Mouse (Mus musculus): Measurements from ENCODE around the gene Metap1. TPM values are rescaled to one million over a fixed set of nuclear protein-coding genes. Genes with fewer than 3 reads are reported as not detected.

Metap1 gene
- polyA plus RNA-seq, 1 experiment from 2014 or later, result 66.2 TPM

DNA sequence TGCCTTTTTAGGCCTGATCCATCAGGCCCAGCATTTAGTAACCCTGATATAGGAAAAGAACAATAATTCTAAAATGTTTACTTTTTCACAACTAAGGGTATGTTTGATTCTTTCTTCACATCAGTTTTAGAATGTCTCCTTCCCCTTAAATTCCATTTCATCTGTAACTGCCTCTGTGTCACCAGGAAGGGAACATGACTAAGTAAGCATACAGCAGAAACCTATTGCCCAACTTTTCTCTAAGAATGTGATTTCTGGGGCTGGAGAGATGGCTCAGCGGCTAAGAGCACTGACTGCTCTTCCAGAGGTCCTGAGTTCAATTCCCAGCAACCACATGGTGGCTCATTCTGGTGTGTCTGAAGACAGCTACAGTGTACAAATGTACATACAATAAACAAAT is 35.1 kb downstream of the Metap1 start:
- H3K27ac ChIP-seq (ENCODE audit: low read length), result no peak overlapping the region
- no peak for ATAC-seq (ENCODE audit: insufficient number of reproducible peaks, insufficient read depth, low FRiP score, low read depth)
- 97% methylated on average over 1 of the region's 1 CpGs for WGBS
- H3K4me2 ChIP-seq (replicated peaks; ENCODE audit: low read depth, low read length), result no peak overlapping the region
- H3K4me3 ChIP-seq (ENCODE audit: low read depth, low read length), result no peak overlapping the region
- H3K9ac ChIP-seq (replicated peaks; ENCODE audit: low read depth, low read length), result no peak overlapping the region
- no peaks in the 10 kb centered on the region for H3K4me1 ChIP-seq (ENCODE audit: control insufficient read depth, insufficient read depth, low read length)
- peaks cover 57% of the 10 kb centered on the region for H3K36me3 ChIP-seq (ENCODE audit: control insufficient read depth, insufficient read depth, low read length)
- H3K27me3 ChIP-seq (ENCODE audit: control insufficient read depth, insufficient read depth, low read length), result no peaks in the 10 kb centered on the region
- H3K9me3 ChIP-seq (ENCODE audit: control insufficient read depth, low read depth, low read length), result no peaks in the 10 kb centered on the region

DNA sequence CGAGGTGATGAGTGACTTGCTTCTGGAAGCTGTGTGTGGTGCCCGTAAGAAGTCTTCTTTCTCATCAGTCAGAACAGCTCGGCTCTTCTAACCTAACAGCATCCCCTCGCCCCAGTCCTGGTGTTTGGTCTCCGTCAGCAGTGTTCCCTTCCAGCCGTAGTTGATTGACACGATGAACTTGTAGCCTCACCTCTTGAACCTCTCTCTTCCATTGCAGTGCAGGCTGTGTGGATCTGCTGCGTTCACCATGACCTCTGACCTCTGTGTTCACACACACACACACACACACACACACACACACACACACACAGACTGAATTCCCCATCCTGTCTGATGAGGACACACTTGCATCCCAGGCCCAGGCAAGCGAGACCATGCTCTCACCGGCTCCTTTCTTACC is 37.1 kb downstream of the Metap1 start:
- H3K36me3 ChIP-seq (ENCODE audit: control insufficient read depth, insufficient read depth, low read length), result peaks cover 61% of the 10 kb centered on the region
- H3K9ac ChIP-seq (replicated peaks; ENCODE audit: low read depth, low read length), result no peak overlapping the region
- H3K9me3 ChIP-seq (ENCODE audit: control insufficient read depth, low read depth, low read length), result no peaks in the 10 kb centered on the region
- no peaks in the 10 kb centered on the region for H3K4me1 ChIP-seq (ENCODE audit: control insufficient read depth, insufficient read depth, low read length)
- 79% methylated on average over 10 of the region's 10 CpGs for WGBS
- H3K27me3 ChIP-seq (ENCODE audit: control insufficient read depth, insufficient read depth, low read length), result no peaks in the 10 kb centered on the region
- no peak overlapping the region for H3K4me3 ChIP-seq (ENCODE audit: low read depth, low read length)
- no peak overlapping the region for H3K27ac ChIP-seq (ENCODE audit: low read length)
- ATAC-seq (ENCODE audit: insufficient number of reproducible peaks, insufficient read depth, low FRiP score, low read depth), result no peak
- no peak overlapping the region for H3K4me2 ChIP-seq (replicated peaks; ENCODE audit: low read depth, low read length)

DNA sequence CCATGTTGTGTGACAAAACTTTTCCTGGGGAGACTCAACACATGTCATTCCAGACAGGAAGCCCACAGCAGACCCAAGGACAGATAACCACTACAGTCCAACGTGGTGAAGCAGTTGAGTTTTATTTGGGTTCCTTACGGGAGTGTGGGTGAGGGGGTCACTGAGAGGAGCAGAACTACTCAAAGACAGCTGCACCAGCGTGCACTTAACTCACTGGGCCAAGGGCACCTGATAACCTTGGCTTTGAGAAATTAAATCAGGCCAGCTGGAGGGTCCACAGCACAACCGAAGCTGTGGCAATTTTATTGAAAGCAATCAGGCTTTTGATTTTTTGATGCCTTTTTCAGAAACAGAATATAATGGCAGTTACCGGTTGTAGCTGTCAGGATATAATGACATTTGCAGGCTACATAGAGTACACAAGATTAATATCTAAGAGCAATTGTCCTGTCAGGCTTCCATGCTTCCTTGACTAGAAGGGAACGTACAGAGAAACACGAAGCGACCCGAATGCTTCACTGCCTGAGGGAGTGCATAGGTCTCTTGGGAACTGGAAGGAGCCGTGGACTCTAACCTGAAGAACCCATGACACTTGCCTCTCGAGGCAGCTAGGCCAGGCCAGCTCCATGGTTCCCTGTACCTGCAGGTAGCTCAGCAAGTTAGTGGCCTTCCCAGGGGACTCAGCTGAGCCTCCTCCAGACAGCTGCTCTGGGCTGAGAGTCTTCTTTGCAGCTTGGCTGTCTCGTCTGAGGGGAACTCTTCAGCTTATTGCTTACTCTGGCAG is 41.0 kb downstream of the Metap1 start:
- H3K4me2 ChIP-seq (replicated peaks; ENCODE audit: low read depth, low read length), result no peak overlapping the region
- no peaks in the 10 kb centered on the region for H3K27me3 ChIP-seq (ENCODE audit: control insufficient read depth, insufficient read depth, low read length)
- 73% methylated on average over 12 of the region's 12 CpGs for WGBS
- H3K4me1 ChIP-seq (ENCODE audit: control insufficient read depth, insufficient read depth, low read length), result 0 out of 2 replicates have a peak, but pooled peaks cover 6% of the 10 kb centered on the region
- H3K9ac ChIP-seq (replicated peaks; ENCODE audit: low read depth, low read length), result no peak overlapping the region
- H3K4me3 ChIP-seq (ENCODE audit: low read depth, low read length), result no peak overlapping the region
- H3K27ac ChIP-seq (ENCODE audit: low read length), result no peak overlapping the region
- H3K36me3 ChIP-seq (ENCODE audit: control insufficient read depth, insufficient read depth, low read length), result peaks cover 52% of the 10 kb centered on the region
- ATAC-seq (ENCODE audit: insufficient number of reproducible peaks, insufficient read depth, low FRiP score, low read depth), result no peak
- no peaks in the 10 kb centered on the region for H3K9me3 ChIP-seq (ENCODE audit: control insufficient read depth, low read depth, low read length)

DNA sequence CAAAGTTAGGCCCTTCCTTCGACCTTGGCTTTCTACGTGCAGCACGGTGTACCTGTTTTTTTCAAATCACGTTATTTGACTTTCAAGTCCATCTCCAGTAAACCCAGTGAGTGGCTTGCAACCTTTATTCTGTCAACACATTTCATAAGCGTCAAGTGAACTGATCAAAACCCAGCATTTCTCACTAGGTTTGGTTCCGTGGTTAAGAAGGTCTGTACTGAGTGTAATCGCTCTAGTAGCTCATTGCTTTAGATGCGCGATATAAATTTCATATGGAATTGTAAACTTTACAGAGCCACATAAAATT is 45.9 kb downstream of the Metap1 start:
- WGBS, result under 1% methylated on average over 9 of the region's 9 CpGs
- H3K27me3 ChIP-seq (ENCODE audit: control insufficient read depth, insufficient read depth, low read length), result no peaks in the 10 kb centered on the region
- H3K36me3 ChIP-seq (ENCODE audit: control insufficient read depth, insufficient read depth, low read length), result peaks cover 22% of the 10 kb centered on the region
- H3K4me2 ChIP-seq (replicated peaks; ENCODE audit: low read depth, low read length), result peak overlapping the region; percentile 66
- H3K4me3 ChIP-seq (ENCODE audit: low read depth, low read length), result peak overlapping the region; percentile 86
- no peak for ATAC-seq (ENCODE audit: insufficient number of reproducible peaks, insufficient read depth, low FRiP score, low read depth)
- H3K4me1 ChIP-seq (ENCODE audit: control insufficient read depth, insufficient read depth, low read length), result 0 out of 2 replicates have a peak, but pooled peaks cover 6% of the 10 kb centered on the region
- peak overlapping the region; percentile 86 for H3K9ac ChIP-seq (replicated peaks; ENCODE audit: low read depth, low read length)
- H3K27ac ChIP-seq (ENCODE audit: low read length), result peak overlapping the region; percentile 75; the same call in 1 of the 2 replicates
- H3K9me3 ChIP-seq (ENCODE audit: control insufficient read depth, low read depth, low read length), result no peaks in the 10 kb centered on the region

DNA sequence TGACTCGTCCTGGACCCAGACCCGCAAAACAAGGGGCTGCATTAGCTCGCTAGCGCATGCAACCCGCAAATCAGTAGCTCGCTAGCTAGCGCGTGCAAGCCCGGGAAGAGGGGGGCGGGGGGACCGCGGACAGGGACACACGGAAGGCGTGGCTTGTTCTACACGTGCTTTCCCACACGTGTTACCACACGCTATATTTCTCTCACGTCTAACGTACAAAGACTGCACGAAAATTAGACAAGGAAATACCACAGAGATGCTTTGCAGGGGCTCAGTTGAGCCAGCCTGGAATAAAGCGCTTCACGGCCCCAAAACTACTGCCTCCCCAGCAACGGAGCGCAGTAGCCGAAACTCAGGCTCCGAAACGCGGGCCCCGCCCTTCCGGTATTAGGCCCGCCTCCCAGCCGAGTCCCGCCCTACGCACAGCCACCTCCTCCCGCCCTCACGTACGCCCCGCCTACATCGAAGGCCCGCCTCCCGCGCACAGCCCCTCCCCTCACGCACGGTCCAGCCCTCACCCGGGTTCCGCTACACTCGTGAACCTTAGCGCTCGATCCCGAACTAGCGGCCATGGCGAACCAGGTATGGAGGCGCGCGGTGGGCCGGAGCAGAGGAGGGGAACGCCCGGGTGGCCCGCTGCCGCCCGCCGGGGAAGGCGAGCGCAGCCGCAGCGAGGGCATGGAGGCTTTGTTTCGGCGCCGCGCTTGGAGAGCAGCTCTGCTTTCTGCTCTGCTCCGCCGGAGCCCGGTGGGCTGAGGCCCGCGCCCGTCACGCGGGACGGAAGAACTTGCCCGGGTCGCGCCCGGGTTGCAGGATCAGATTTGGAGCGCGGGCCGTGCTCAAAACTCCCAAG is 46.5 kb downstream of the Metap1 start, which contains the start of gene Adh5:
TSS of gene Adh5 (plus strand) at position 482 of the 853 bp plus-strand sequence.
- under 1% methylated on average over 83 of the region's 86 CpGs for WGBS
- peak; percentile 99 for ATAC-seq (ENCODE audit: insufficient number of reproducible peaks, insufficient read depth, low FRiP score, low read depth)
- Histone ChIP-seq H3K27me3 (ENCODE audit: control insufficient read depth, insufficient read depth, low read length) (no peaks in the 10 kb centered on the region), H3K27ac (ENCODE audit: low read length) (peak within 1 kb of the TSS; percentile 75), H3K4me3 (ENCODE audit: low read depth, low read length) (peak within 1 kb of the TSS; percentile 86), H3K36me3 (ENCODE audit: control insufficient read depth, insufficient read depth, low read length) (peaks cover 16% of the 10 kb centered on the region), H3K9me3 (ENCODE audit: control insufficient read depth, low read depth, low read length) (no peaks in the 10 kb centered on the region), H3K4me2 (replicated peaks; ENCODE audit: low read depth, low read length) (peak within 1 kb of the TSS; percentile 66), H3K4me1 (ENCODE audit: control insufficient read depth, insufficient read depth, low read length) (0 out of 2 replicates have a peak, but pooled peaks cover 6% of the 10 kb centered on the region), H3K9ac (replicated peaks; ENCODE audit: low read depth, low read length) (peak within 1 kb of the TSS; percentile 86)

DNA sequence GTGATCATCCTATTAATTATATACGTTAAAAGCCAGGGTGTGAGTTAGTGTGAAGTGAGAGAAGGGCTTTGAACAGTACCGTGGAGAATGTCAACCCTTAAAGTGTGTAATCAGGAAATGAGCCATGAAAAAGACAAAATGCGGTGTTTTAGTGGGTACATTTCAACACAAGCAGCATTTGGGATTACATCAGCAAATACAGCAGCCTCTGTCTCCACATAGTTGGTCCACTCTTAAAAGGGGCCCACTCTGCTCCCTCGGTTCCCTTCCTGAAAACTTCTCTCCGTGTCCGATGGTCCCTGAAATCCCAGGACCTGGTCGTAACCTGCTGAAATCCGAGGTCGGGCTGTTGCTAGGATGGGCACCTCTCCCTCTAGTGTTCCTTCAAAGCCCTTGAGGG is 47.1 kb downstream of the Metap1 start:
- Histone ChIP-seq H3K4me1 (ENCODE audit: control insufficient read depth, insufficient read depth, low read length) (0 out of 2 replicates have a peak, but pooled peaks cover 6% of the 10 kb centered on the region), H3K27ac (ENCODE audit: low read length) (peak overlapping the region; percentile 75), H3K4me2 (replicated peaks; ENCODE audit: low read depth, low read length) (peak overlapping the region; percentile 64), H3K9ac (replicated peaks; ENCODE audit: low read depth, low read length) (peak overlapping the region; percentile 47), H3K36me3 (ENCODE audit: control insufficient read depth, insufficient read depth, low read length) (peaks cover 13% of the 10 kb centered on the region), H3K27me3 (ENCODE audit: control insufficient read depth, insufficient read depth, low read length) (no peaks in the 10 kb centered on the region), H3K4me3 (ENCODE audit: low read depth, low read length) (peak overlapping the region; percentile 86), H3K9me3 (ENCODE audit: control insufficient read depth, low read depth, low read length) (no peaks in the 10 kb centered on the region)
- no peak for ATAC-seq (ENCODE audit: insufficient number of reproducible peaks, insufficient read depth, low FRiP score, low read depth)
- 3% methylated on average over 9 of the region's 9 CpGs for WGBS

GRCm38 (mm10) chr3:138438716-138439115 is 50.6 kb downstream of the Metap1 start:
- 71% methylated on average over 3 of the region's 3 CpGs for WGBS
- H3K4me3 ChIP-seq (ENCODE audit: low read depth, low read length), result no peak overlapping the region
- ATAC-seq (ENCODE audit: insufficient number of reproducible peaks, insufficient read depth, low FRiP score, low read depth), result no peak

GRCm38 (mm10) chr3:138431835-138432234 is 57.5 kb downstream of the Metap1 start:
- H3K36me3 ChIP-seq (ENCODE audit: control insufficient read depth, insufficient read depth, low read length), result no peaks in the 10 kb centered on the region
- WGBS, result 70% methylated on average over 2 of the region's 2 CpGs
- no peak overlapping the region for H3K9ac ChIP-seq (replicated peaks; ENCODE audit: low read depth, low read length)
- no peaks in the 10 kb centered on the region for H3K4me1 ChIP-seq (ENCODE audit: control insufficient read depth, insufficient read depth, low read length)
- ATAC-seq (ENCODE audit: insufficient number of reproducible peaks, insufficient read depth, low FRiP score, low read depth), result no peak
- no peaks in the 10 kb centered on the region for H3K27me3 ChIP-seq (ENCODE audit: control insufficient read depth, insufficient read depth, low read length)
- H3K4me3 ChIP-seq (ENCODE audit: low read depth, low read length), result no peak overlapping the region
- no peak overlapping the region for H3K4me2 ChIP-seq (replicated peaks; ENCODE audit: low read depth, low read length)
- no peak overlapping the region for H3K27ac ChIP-seq (ENCODE audit: low read length)
- H3K9me3 ChIP-seq (ENCODE audit: control insufficient read depth, low read depth, low read length), result no peaks in the 10 kb centered on the region; the same call in 1 of the 2 replicates

More at GRCm38 (mm10) chr3:138438716-138439115, 50.6 kb downstream of the Metap1 start:
- no peaks in the 10 kb centered on the region for H3K36me3 ChIP-seq (ENCODE audit: control insufficient read depth, insufficient read depth, low read length)
- H3K27ac ChIP-seq (ENCODE audit: low read length), result no peak overlapping the region
- no peaks in the 10 kb centered on the region for H3K27me3 ChIP-seq (ENCODE audit: control insufficient read depth, insufficient read depth, low read length)
- H3K4me2 ChIP-seq (replicated peaks; ENCODE audit: low read depth, low read length), result no peak overlapping the region
- no peak overlapping the region for H3K9ac ChIP-seq (replicated peaks; ENCODE audit: low read depth, low read length)
- no peaks in the 10 kb centered on the region; the same call in 1 of the 2 replicates for H3K9me3 ChIP-seq (ENCODE audit: control insufficient read depth, low read depth, low read length)
- 0 out of 2 replicates have a peak, but pooled peaks cover under 1% of the 10 kb centered on the region for H3K4me1 ChIP-seq (ENCODE audit: control insufficient read depth, insufficient read depth, low read length)
